Mouse (Mus musculus): ENCODE measurements around the gene Plekha6. TPM values are rescaled to one million over a fixed set of nuclear protein-coding genes. Genes with fewer than 3 reads are reported as not detected.

The Plekha6 gene
- polyA plus RNA-seq, 2 experiments: 4.2 to 6.6 TPM

- Histone ChIP-seq H3K4me2 (replicated peaks; ENCODE audit: low read depth, low read length, severe bottlenecking) (no peak overlapping the region), H3K27ac (replicated peaks; ENCODE audit: low read depth, low read length) (no peak overlapping the region), H3K27me3 (ENCODE audit: control insufficient read depth, insufficient read depth, low read length) (peaks cover 4% of the 10 kb centered on the region; the same call in 1 of the 2 replicates), H3K9ac (ENCODE audit: low read depth, low read length, severe bottlenecking) (no peak overlapping the region), H3K4me3 (replicated peaks; ENCODE audit: low read length) (no peak overlapping the region), H3K4me1 (ENCODE audit: control insufficient read depth, insufficient read depth, low read length) (no peaks in the 10 kb centered on the region), H3K36me3 (ENCODE audit: control insufficient read depth, insufficient read depth, low read length) (no peaks in the 10 kb centered on the region), H3K9me3 (ENCODE audit: control insufficient read depth, low read length) (no peaks in the 10 kb centered on the region)
- ATAC-seq (ENCODE audit: low FRiP score, low read depth): no peak
- TF ChIP-seq POLR2A (IDR thresholded peaks at IDR 0.05; ENCODE audit: borderline replicate concordance, extremely low read depth, insufficient read depth, insufficient read length): no peak
- 87% methylated on average over 9 of the region's 9 CpGs for WGBS
- DNase-seq (ENCODE audit: low spot score): no peak
Measured at GRCm38 (mm10) chr1:133171357-133171756, 7.3 kb downstream of the Plekha6 start.

- WGBS: 70% methylated on average over 6 of the region's 6 CpGs
- no peak overlapping the region for H3K4me2 ChIP-seq (replicated peaks; ENCODE audit: low read depth, low read length, severe bottlenecking)
- H3K4me1 ChIP-seq (ENCODE audit: control insufficient read depth, insufficient read depth, low read length): no peaks in the 10 kb centered on the region
- ATAC-seq (ENCODE audit: low FRiP score, low read depth): no peak
- H3K27ac ChIP-seq (replicated peaks; ENCODE audit: low read depth, low read length): no peak overlapping the region
- H3K9ac ChIP-seq (ENCODE audit: low read depth, low read length, severe bottlenecking): no peak overlapping the region
- DNase-seq (ENCODE audit: low spot score): no peak
- no peak overlapping the region for H3K4me3 ChIP-seq (replicated peaks; ENCODE audit: low read length)
- no peaks in the 10 kb centered on the region for H3K9me3 ChIP-seq (ENCODE audit: control insufficient read depth, low read length)
- H3K36me3 ChIP-seq (ENCODE audit: control insufficient read depth, insufficient read depth, low read length): no peaks in the 10 kb centered on the region
- no peaks in the 10 kb centered on the region for H3K27me3 ChIP-seq (ENCODE audit: control insufficient read depth, insufficient read depth, low read length)
- TF ChIP-seq POLR2A (IDR thresholded peaks at IDR 0.05; ENCODE audit: borderline replicate concordance, extremely low read depth, insufficient read depth, insufficient read length): no peak
Measured at GRCm38 (mm10) chr1:133175150-133175549, 11.1 kb downstream of the Plekha6 start.

- Histone ChIP-seq H3K9me3 (ENCODE audit: control insufficient read depth, low read length) (no peaks in the 10 kb centered on the region), H3K4me2 (replicated peaks; ENCODE audit: low read depth, low read length, severe bottlenecking) (no peak overlapping the region), H3K9ac (ENCODE audit: low read depth, low read length, severe bottlenecking) (no peak overlapping the region), H3K27me3 (ENCODE audit: control insufficient read depth, insufficient read depth, low read length) (peaks cover 15% of the 10 kb centered on the region; the same call in 1 of the 2 replicates), H3K36me3 (ENCODE audit: control insufficient read depth, insufficient read depth, low read length) (no peaks in the 10 kb centered on the region), H3K27ac (replicated peaks; ENCODE audit: low read depth, low read length) (no peak overlapping the region), H3K4me3 (replicated peaks; ENCODE audit: low read length) (no peak overlapping the region), H3K4me1 (ENCODE audit: control insufficient read depth, insufficient read depth, low read length) (peaks cover 13% of the 10 kb centered on the region)
- DNase-seq (ENCODE audit: low spot score): peak; percentile 75
- no peak for TF ChIP-seq POLR2A (IDR thresholded peaks at IDR 0.05; ENCODE audit: borderline replicate concordance, extremely low read depth, insufficient read depth, insufficient read length)
- 40% methylated on average over 8 of the region's 8 CpGs for WGBS
- no peak for ATAC-seq (ENCODE audit: low FRiP score, low read depth)
Measured at GRCm38 (mm10) chr1:133177480-133178172, 13.6 kb downstream of the Plekha6 start.

DNA sequence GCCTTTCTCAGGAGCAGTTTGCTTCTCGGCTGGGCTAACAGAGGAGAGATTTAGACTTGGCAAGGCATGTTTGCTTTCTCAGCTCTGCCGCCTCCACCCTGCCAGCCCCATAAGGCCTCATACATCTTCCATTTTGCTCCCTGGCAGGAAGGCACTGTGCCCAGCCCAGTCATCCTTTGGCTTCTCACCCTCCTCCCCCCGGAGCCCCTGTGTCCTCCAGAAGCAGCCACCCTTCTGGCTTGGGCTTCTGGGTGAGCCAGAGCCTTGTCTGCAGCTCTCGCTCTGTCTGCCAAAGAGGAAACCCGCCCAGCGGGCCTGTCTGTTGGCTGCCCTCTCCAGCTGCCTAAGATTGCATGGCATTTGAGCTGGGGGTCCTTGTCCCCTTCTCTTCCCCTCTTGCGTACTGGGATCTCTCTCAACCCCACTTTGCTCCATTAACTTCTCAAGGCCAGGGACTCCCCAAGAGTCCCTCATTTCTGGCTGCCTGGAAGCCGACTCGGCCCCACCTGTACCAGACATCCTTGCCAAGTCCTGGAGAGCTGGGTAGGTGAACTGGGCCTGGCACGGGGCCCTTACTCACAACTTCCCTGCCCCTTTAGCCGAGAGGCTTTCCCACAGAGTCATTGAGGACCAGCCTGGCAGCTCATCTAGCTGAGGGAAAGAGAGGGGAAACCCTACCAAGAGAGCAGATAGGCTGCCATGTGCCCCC lies 14.9 kb downstream of the Plekha6 start:
- no peak overlapping the region for H3K9ac ChIP-seq (ENCODE audit: low read depth, low read length, severe bottlenecking)
- H3K27me3 ChIP-seq (ENCODE audit: control insufficient read depth, insufficient read depth, low read length): peaks cover 20% of the 10 kb centered on the region; the same call in 1 of the 2 replicates
- no peak overlapping the region for H3K4me3 ChIP-seq (replicated peaks; ENCODE audit: low read length)
- no peaks in the 10 kb centered on the region for H3K9me3 ChIP-seq (ENCODE audit: control insufficient read depth, low read length)
- no peak overlapping the region for H3K4me2 ChIP-seq (replicated peaks; ENCODE audit: low read depth, low read length, severe bottlenecking)
- H3K27ac ChIP-seq (replicated peaks; ENCODE audit: low read depth, low read length): no peak overlapping the region
- H3K4me1 ChIP-seq (ENCODE audit: control insufficient read depth, insufficient read depth, low read length): peaks cover 15% of the 10 kb centered on the region
- 75% methylated on average over 10 of the region's 11 CpGs for WGBS
- no peak for ATAC-seq (ENCODE audit: low FRiP score, low read depth)
- no peak for DNase-seq (ENCODE audit: low spot score)
- TF ChIP-seq POLR2A (IDR thresholded peaks at IDR 0.05; ENCODE audit: borderline replicate concordance, extremely low read depth, insufficient read depth, insufficient read length): no peak
- no peaks in the 10 kb centered on the region for H3K36me3 ChIP-seq (ENCODE audit: control insufficient read depth, insufficient read depth, low read length)

DNA sequence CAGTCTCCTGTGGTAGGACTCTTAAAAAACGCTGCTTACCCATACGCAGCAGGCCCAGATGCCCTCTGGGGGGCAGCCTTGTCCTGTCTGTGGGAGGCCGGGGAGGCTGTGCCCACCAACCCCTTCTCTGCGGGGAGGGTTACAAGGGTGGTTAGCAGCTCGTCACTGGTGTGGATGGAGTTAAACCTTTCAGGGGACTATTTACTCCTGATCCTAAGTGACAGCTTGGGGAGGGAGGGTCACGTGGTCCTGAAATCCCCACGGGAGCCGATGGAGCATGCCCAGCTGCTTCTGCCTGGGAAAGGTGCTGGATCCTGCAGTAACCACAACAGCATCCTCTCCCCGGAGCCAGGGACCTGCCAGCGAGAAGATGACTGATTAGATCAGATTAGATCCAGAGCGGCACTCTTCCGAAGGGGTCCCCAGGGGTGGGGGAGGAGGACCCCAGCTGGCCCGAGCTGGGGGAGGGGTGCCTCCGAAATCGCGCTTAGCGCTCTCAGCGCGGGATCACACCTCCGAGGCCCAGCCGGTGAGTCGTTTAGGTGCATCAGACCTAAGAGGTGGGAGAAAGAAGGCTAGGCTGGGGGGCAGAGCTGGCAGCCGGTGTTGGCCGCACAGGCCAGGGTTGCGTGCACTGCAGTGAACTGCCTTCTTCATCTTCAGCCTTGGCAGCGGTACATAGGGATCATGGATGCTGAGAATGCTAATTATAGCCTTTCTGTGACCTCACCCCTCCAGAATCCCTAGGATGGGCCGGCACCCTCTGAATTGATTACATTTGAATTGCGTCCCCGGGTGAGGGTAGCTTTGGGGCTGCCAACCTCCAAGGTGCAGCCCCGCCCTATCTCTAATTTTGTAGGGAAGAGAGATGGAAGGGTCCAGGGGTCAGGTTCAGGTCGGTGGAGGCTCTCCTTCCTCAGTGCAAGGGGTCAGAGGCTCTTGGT lies 17.3 kb downstream of the Plekha6 start:
- Histone ChIP-seq H3K27ac (replicated peaks; ENCODE audit: low read depth, low read length) (no peak overlapping the region), H3K9me3 (ENCODE audit: control insufficient read depth, low read length) (no peaks in the 10 kb centered on the region), H3K4me1 (ENCODE audit: control insufficient read depth, insufficient read depth, low read length) (peaks cover 15% of the 10 kb centered on the region), H3K4me3 (replicated peaks; ENCODE audit: low read length) (peak overlapping the region; percentile 41), H3K27me3 (ENCODE audit: control insufficient read depth, insufficient read depth, low read length) (peaks cover 20% of the 10 kb centered on the region; the same call in 1 of the 2 replicates), H3K9ac (ENCODE audit: low read depth, low read length, severe bottlenecking) (peak overlapping the region; percentile 40; the same call in 1 of the 2 replicates), H3K36me3 (ENCODE audit: control insufficient read depth, insufficient read depth, low read length) (no peaks in the 10 kb centered on the region), H3K4me2 (replicated peaks; ENCODE audit: low read depth, low read length, severe bottlenecking) (peak overlapping the region; percentile 84)
- WGBS: under 1% methylated on average over 31 of the region's 31 CpGs
- ATAC-seq (ENCODE audit: low FRiP score, low read depth) (peak; percentile 64; the same call in 1 of the 2 replicates), DNase-seq (ENCODE audit: low spot score) (peak; percentile 66)
- TF ChIP-seq POLR2A (IDR thresholded peaks at IDR 0.05; ENCODE audit: borderline replicate concordance, extremely low read depth, insufficient read depth, insufficient read length): no peak

Data from limb, embryonic 14.5 days (tissue).